Mouse (Mus musculus) midbrain, embryonic 12.5 days (tissue): ENCODE data around the gene Phf14. TPM values are rescaled to one million over a fixed set of nuclear protein-coding genes. Genes with fewer than 3 reads are reported as not detected.

ENCODE experiments used
- ATAC-seq: fragments of 200-750 bp; cut with Nextera tagmentation; 2 replicates; pipeline ENCODE4 v1.8.0; 2017; ENCODE audit warnings: low read depth, moderate TSS enrichment, moderate library complexity; ENCODE audit not compliant: low FRiP score
- H3K27ac ChIP-seq: fragments of 300-500 bp; sonication (generic); replicated peaks from 2 replicates; pipeline ENCODE4 v1.5.1; 2016; ENCODE audit warnings: mild to moderate bottlenecking
- H3K27me3 ChIP-seq: fragments of 300-500 bp; sonication (generic); 2 replicates; pipeline ENCODE4 v1.6.1; 2016; ENCODE audit warnings: mild to moderate bottlenecking
- H3K36me3 ChIP-seq: fragments of 300-500 bp; sonication (generic); 2 replicates; pipeline ENCODE4 v1.6.1; 2016
- H3K4me1 ChIP-seq: fragments of 300-500 bp; sonication (generic); 2 replicates; pipeline ENCODE4 v1.6.1; 2016
- H3K4me2 ChIP-seq: fragments of 300-500 bp; sonication (generic); replicated peaks from 2 replicates; pipeline ENCODE4 v1.6.1; 2016; ENCODE audit warnings: mild to moderate bottlenecking, moderate library complexity
- H3K4me3 ChIP-seq: fragments of 300-500 bp; sonication (generic); 2 replicates; pipeline ENCODE4 v1.5.1; 2016; ENCODE audit warnings: mild to moderate bottlenecking
- H3K9ac ChIP-seq: fragments of 300-500 bp; sonication (generic); replicated peaks from 2 replicates; pipeline ENCODE4 v1.6.1; 2016; ENCODE audit warnings: mild to moderate bottlenecking, moderate library complexity
- H3K9me3 ChIP-seq: fragments of 300-500 bp; sonication (generic); 2 replicates; pipeline ENCODE4 v1.6.1; 2016; ENCODE audit warnings: mild to moderate bottlenecking
- WGBS: fragments of 180-500 bp; shearing (Covaris S2); methylation state at CpG from one replicate; pipeline ENCODE4 v1.1.7; 2016; 5-methylcytosine and 5-hydroxymethylcytosine counted together
- polyA plus RNA-seq: library from polyadenylated mRNA; unstranded; fragments of >200 nt; fragmentation: Nextera tagmentation; extraction: Ambion mirVana; gene quantifications from 2 replicates; pipeline ENCODE4 v1.2.1, GENCODE M21; 2016

Gene Phf14
- polyA plus RNA-seq, 1 experiment from 2014 or later, result 104 TPM

DNA sequence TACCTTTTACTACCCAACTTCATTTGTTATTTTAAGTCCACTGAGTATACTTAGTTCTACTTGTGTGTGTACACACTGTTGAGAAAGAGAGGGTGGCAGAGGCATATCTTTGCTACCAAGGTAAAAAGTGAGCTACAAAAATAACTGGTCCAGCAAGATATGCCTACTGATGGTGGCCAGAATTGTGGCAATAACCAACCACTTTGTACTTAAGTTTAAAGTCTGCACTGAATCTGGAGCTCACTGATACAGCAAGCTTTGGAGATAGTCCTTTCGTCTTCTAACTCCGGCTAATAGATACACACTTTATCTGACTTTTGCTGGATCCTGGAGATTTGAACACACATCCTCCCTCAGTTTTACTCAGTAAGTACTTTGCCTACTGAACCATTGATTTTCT lies 115.8 kb downstream of the Phf14 start:
- H3K4me1 ChIP-seq, result no peaks in the 10 kb centered on the region
- no peak overlapping the region for H3K9ac ChIP-seq
- H3K27ac ChIP-seq, result no peak overlapping the region
- no peak overlapping the region for H3K4me2 ChIP-seq
- ATAC-seq, result no peak
- no peaks in the 10 kb centered on the region for H3K27me3 ChIP-seq
- WGBS, result 93% methylated on average over 2 of the region's 2 CpGs
- H3K36me3 ChIP-seq, result peaks cover 14% of the 10 kb centered on the region
- no peaks in the 10 kb centered on the region for H3K9me3 ChIP-seq
- no peak overlapping the region for H3K4me3 ChIP-seq

DNA sequence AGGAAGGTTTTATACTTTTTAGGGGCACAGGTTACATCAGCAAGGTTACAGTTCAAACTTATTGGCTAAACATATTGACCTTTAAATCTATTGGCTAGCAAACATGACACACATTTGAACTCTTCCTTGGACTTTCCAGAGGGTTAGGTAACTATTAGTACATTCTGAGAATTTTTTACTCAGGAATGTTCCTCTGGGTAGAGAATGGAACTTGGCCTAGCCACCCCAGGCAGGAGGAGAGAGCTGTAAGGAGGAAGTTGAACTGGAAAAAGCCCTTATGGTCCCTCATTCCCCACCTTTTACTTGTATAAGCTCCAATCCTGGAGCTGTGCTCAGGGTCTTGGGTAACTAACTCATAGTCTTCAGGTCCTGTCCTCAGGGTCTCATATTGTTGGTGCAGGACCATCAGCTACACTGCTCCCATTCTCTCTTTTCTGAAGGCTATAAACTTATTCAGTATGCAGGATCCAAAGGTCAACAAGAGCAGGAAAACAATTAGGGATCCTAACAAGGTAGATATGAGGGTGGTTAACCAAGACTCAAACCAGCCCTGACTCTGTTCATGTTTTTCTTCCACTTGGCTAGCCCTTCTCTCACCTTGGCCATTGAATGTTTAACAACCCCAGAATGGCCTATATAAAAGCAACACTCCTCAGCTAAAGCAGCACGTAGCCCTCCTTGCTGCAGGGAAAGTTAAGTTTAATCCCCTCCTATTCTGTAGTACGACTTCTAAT lies 119.4 kb downstream of the Phf14 start:
- Histone ChIP-seq H3K9me3 (no peaks in the 10 kb centered on the region), H3K4me3 (no peak overlapping the region), H3K4me2 (no peak overlapping the region), H3K9ac (no peak overlapping the region), H3K27me3 (no peaks in the 10 kb centered on the region), H3K27ac (no peak overlapping the region), H3K36me3 (no peaks in the 10 kb centered on the region; the same call in 1 of the 2 replicates), H3K4me1 (no peaks in the 10 kb centered on the region)
- ATAC-seq, result no peak
- 75% methylated on average over 2 of the region's 2 CpGs for WGBS

DNA sequence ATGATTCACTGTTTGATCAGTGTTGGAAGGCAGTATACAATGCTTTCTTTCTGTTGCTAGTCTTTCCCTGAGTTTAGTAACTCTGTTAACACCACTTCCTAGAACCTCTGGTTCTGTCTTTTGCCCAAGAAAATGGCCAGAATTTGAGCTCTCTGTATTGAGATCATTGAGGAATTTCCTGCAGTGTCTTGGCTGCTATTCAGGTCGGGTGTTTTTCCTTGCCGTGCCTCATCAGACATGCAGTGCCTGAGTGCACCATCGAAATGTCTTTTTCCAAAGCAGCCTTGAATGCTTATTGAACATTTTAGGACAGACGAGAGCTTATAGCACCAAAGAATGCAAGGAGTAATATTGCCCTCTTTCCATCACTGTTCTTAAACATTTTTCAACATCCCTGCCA lies 127.0 kb downstream of the Phf14 start:
- no peak for ATAC-seq
- H3K27me3 ChIP-seq, result no peaks in the 10 kb centered on the region
- H3K9ac ChIP-seq, result no peak overlapping the region
- H3K4me2 ChIP-seq, result no peak overlapping the region
- no peaks in the 10 kb centered on the region for H3K4me1 ChIP-seq
- no peaks in the 10 kb centered on the region for H3K9me3 ChIP-seq
- 83% methylated on average over 4 of the region's 4 CpGs for WGBS
- H3K4me3 ChIP-seq, result no peak overlapping the region
- no peaks in the 10 kb centered on the region for H3K36me3 ChIP-seq
- no peak overlapping the region for H3K27ac ChIP-seq

DNA sequence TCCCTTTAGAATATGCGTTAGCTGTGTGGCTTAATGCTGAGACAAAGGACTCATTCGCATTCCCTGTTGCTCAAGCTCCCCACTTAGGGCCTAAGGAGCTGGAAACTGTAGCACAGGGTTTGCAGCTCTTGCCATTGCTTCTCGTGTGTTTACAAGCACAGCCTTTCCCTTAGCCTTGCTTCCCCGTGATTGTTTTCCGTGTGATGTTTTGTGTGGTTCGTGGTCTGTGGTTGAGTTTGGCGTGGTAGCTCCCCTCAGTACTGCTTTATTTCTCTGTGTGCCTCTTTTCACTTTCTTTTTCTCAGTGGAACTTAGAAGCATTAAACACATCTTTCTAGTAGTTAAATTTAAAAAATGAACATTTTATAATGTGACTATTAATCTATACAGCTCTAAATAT lies 130.7 kb downstream of the Phf14 start:
- H3K4me2 ChIP-seq, result no peak overlapping the region
- H3K9ac ChIP-seq, result no peak overlapping the region
- no peak overlapping the region for H3K27ac ChIP-seq
- no peak overlapping the region for H3K4me3 ChIP-seq
- WGBS, result 77% methylated on average over 7 of the region's 7 CpGs
- H3K4me1 ChIP-seq, result no peaks in the 10 kb centered on the region
- H3K27me3 ChIP-seq, result no peaks in the 10 kb centered on the region
- no peaks in the 10 kb centered on the region for H3K9me3 ChIP-seq
- no peak for ATAC-seq
- no peaks in the 10 kb centered on the region for H3K36me3 ChIP-seq

DNA sequence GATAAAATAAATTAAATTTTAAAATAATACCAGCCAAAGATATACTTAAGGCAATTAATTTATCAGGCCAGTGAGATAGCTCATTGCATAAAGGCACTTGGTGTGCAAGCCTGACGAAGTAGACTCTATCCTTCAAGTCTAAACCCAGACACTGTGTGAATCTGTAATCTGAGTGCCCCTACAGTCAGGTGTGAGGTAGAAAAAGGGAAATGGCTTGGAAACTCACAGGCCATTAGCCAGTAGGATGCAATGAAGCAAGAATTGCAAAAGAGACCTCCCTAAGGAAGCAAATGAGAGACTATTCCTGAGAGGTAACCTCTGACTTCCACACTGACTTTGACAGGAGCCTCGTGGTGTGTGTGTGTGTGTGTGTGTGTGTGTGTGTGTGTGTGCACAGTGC lies 145.3 kb downstream of the Phf14 start:
- Histone ChIP-seq H3K36me3 (peaks cover 6% of the 10 kb centered on the region; the same call in 1 of the 2 replicates), H3K4me2 (no peak overlapping the region), H3K4me1 (no peaks in the 10 kb centered on the region), H3K27ac (no peak overlapping the region), H3K9ac (no peak overlapping the region), H3K9me3 (no peaks in the 10 kb centered on the region), H3K4me3 (no peak overlapping the region), H3K27me3 (no peaks in the 10 kb centered on the region)
- WGBS, result 86% methylated on average over 2 of the region's 2 CpGs
- no peak for ATAC-seq

DNA sequence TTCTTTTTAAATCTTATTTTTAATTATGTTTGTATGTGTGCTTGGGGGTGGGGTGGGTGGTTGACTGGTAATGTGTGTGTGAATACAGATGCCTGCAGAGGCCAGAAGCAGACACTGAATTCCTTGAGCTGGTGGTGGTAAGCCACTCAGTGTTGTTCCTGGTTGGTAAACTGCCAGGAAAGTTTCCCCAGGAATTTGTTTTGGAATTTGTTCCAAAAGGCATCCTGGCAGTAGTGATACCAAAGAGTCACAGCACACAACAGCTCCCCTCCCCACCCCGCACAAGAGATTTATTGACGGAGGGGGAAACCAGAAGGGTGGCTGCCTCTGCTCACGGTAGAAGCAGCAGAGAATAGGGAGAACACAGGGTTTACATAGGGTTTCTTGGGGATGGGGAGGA lies 146.5 kb downstream of the Phf14 start:
- Histone ChIP-seq H3K9me3 (no peaks in the 10 kb centered on the region), H3K27ac (no peak overlapping the region), H3K27me3 (no peaks in the 10 kb centered on the region), H3K4me2 (no peak overlapping the region), H3K36me3 (no peaks in the 10 kb centered on the region), H3K4me3 (no peak overlapping the region), H3K4me1 (no peaks in the 10 kb centered on the region), H3K9ac (no peak overlapping the region)
- WGBS, result 82% methylated on average over 3 of the region's 3 CpGs
- no peak for ATAC-seq

DNA sequence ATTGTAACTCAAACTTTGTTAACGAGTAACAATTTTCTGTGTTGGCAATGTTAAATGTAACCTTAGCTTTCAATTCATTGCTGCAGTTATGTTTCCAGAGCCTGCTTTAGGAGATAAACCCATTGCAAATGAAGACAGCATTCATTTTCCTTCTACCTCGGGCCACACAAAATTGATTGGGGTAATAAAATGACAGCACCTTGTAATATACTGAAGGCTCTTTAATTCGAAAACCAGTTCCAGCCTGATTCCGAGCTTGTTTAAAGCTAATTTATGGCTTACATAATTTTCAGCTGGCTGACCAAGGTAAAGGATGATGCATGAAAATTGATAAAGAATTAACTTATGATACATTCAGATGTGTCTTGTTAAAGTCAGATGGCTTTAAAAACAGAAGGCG lies 151.1 kb downstream of the Phf14 start:
- Histone ChIP-seq H3K4me3 (no peak overlapping the region), H3K9ac (no peak overlapping the region), H3K4me2 (no peak overlapping the region), H3K36me3 (0 out of 2 replicates have a peak, but pooled peaks cover 5% of the 10 kb centered on the region), H3K4me1 (no peaks in the 10 kb centered on the region), H3K27me3 (no peaks in the 10 kb centered on the region), H3K27ac (no peak overlapping the region), H3K9me3 (no peaks in the 10 kb centered on the region)
- ATAC-seq, result no peak
- WGBS, result 84% methylated on average over 5 of the region's 5 CpGs

DNA sequence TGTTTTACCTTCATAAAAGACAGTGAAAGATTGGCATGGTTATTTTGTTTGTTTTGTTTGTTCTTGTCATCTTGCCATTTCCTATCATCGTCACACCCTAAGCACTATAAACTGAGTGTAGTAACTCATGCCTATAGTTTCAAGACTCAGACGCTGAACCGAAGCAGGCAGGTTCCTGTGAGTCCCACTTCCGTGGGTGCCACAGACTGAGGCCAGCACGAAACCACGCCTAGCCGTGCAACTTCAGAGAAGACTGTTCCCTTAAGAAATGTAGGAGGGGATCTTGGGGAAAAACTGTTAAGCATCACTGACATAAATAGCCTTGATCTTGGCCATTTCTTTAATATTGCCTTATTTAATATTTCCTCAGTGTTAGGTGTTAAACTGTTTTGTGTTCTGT lies 152.4 kb downstream of the Phf14 start:
- WGBS, result 93% methylated on average over 7 of the region's 7 CpGs
- no peak overlapping the region for H3K4me2 ChIP-seq
- H3K27me3 ChIP-seq, result no peaks in the 10 kb centered on the region
- no peaks in the 10 kb centered on the region for H3K9me3 ChIP-seq
- H3K4me1 ChIP-seq, result no peaks in the 10 kb centered on the region
- no peak for ATAC-seq
- no peak overlapping the region for H3K9ac ChIP-seq
- H3K36me3 ChIP-seq, result 0 out of 2 replicates have a peak, but pooled peaks cover 8% of the 10 kb centered on the region
- no peak overlapping the region for H3K4me3 ChIP-seq
- H3K27ac ChIP-seq, result no peak overlapping the region

DNA sequence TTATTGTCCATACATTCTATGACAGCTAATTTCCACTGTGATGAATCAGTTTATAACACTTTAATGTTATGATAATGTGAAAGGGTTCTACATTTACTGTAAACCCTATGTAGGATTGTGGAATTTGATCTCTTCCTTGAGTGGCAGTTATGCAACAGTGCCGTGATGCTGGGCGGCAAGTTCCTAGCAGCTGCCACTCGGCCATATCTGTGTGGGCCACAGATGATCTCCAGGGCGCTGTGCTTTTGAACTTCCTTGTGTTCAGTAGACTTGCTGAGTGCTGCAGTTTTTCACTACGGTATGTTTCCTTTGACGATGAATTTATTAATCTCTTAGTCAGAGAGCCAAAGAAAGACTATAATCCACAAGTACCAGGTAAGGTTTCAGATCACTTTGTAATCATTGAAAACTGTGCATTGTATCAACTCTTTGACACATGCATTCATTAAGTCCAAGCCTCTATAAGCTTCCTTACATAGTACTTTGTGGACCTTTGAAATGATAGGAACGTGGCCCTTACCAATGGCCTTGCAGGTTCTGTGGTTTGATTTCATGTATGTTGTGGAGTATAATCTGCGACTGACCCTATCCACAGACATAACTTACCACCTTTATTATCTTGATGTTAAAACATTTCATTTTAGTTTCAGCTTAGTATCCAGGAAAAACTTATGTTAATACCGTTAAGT lies 153.0 kb downstream of the Phf14 start:
- WGBS, result 87% methylated on average over 9 of the region's 9 CpGs
- H3K9ac ChIP-seq, result no peak overlapping the region
- ATAC-seq, result no peak
- H3K4me2 ChIP-seq, result no peak overlapping the region
- H3K4me3 ChIP-seq, result no peak overlapping the region
- H3K27ac ChIP-seq, result no peak overlapping the region
- H3K4me1 ChIP-seq, result no peaks in the 10 kb centered on the region
- 0 out of 2 replicates have a peak, but pooled peaks cover 8% of the 10 kb centered on the region for H3K36me3 ChIP-seq
- H3K27me3 ChIP-seq, result no peaks in the 10 kb centered on the region
- H3K9me3 ChIP-seq, result no peaks in the 10 kb centered on the region

DNA sequence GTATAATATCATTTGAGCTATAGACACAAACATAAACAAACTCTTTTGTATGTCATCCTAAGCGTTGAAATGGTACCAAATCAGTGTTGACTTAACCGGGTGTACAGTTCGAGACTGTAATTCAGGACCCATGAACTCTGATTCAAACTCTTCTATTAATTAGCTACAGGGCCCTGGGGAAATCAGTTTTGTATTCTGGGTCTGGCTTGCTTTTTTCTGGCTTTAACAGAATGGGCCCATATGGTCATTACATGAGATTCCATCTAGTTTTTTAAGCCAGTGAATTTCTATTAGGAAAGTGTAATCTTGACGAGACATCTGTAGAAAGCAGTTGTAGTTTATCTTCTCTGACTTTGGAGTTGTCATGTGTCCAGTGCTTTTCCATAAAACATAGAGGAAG lies 160.3 kb downstream of the Phf14 start:
- no peaks in the 10 kb centered on the region for H3K4me1 ChIP-seq
- no peak overlapping the region for H3K9ac ChIP-seq
- H3K4me2 ChIP-seq, result no peak overlapping the region
- WGBS, result 74% methylated on average over 4 of the region's 4 CpGs
- no peaks in the 10 kb centered on the region for H3K27me3 ChIP-seq
- no peak overlapping the region for H3K27ac ChIP-seq
- H3K9me3 ChIP-seq, result no peaks in the 10 kb centered on the region
- no peak overlapping the region for H3K4me3 ChIP-seq
- ATAC-seq, result no peak
- H3K36me3 ChIP-seq, result 0 out of 2 replicates have a peak, but pooled peaks cover 2% of the 10 kb centered on the region

DNA sequence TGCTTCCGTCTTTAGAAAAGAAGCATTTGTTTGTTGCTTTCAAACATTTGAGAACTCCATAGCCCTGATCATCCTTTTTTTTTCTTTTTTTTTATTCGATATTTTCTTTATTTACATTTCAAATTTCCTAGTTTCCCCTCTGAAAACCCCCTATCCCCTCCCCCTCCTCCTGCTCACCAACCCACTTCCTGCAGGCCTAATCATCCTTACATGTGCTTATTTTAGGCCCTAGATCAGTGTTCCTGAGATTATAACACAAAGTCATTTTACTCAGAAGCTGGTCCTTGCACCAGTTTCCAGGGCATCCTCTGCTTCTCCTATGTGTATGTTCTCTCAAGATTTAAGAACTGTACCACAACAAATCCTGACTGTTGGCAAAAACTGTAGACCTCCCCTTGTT lies 161.7 kb downstream of the Phf14 start:
- H3K9me3 ChIP-seq, result no peaks in the 10 kb centered on the region
- H3K4me1 ChIP-seq, result no peaks in the 10 kb centered on the region
- H3K36me3 ChIP-seq, result no peaks in the 10 kb centered on the region
- no peak overlapping the region for H3K27ac ChIP-seq
- no peak overlapping the region for H3K4me3 ChIP-seq
- no peak overlapping the region for H3K9ac ChIP-seq
- WGBS, result 97% methylated on average over 2 of the region's 2 CpGs
- no peak overlapping the region for H3K4me2 ChIP-seq
- H3K27me3 ChIP-seq, result no peaks in the 10 kb centered on the region
- no peak for ATAC-seq

DNA sequence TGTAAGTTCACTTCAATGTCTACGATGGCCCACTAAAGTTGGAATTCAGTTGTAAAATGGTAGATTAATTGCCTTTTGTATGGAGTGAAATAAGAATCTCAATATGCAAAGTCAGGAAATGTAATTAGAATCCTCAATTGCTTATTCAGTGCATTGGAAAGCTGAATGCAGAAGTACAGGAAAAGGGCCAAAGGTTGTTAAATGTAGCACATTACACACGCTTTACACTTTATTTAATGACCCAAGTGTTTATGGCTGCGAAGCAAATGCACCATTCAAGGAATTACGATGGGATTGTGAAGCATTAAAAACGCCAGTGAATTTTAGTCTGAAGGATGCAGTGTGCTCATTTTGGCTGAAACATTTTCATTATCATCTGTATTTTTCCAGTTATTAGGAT lies 167.0 kb downstream of the Phf14 start:
- ATAC-seq, result no peak
- no peaks in the 10 kb centered on the region for H3K36me3 ChIP-seq
- no peaks in the 10 kb centered on the region for H3K4me1 ChIP-seq
- WGBS, result 87% methylated on average over 5 of the region's 5 CpGs
- H3K27ac ChIP-seq, result no peak overlapping the region
- H3K27me3 ChIP-seq, result no peaks in the 10 kb centered on the region
- H3K9ac ChIP-seq, result no peak overlapping the region
- H3K9me3 ChIP-seq, result no peaks in the 10 kb centered on the region
- H3K4me3 ChIP-seq, result no peak overlapping the region
- no peak overlapping the region for H3K4me2 ChIP-seq
